Mouse (Mus musculus): ENCODE data around the gene Lmod3. TPM values are rescaled to one million over a fixed set of nuclear protein-coding genes. Genes with fewer than 3 reads are reported as not detected.

Gene Lmod3
- polyA plus RNA-seq, 1 experiment: not detected

GRCm38 (mm10) chr6:97224505-97224904 is 28.1 kb downstream of the Lmod3 start:
- TF ChIP-seq CTCF (IDR thresholded peaks at IDR 0.05; ENCODE audit: low read depth, low read length): no peak
- TF ChIP-seq POLR2A (IDR thresholded peaks at IDR 0.05; ENCODE audit: insufficient read depth, low read length): no peak
- no peak for TF ChIP-seq EP300 (IDR thresholded peaks at IDR 0.05; ENCODE audit: insufficient read depth, low read depth, low read length)
- no peaks in the 10 kb centered on the region for H3K36me3 ChIP-seq (ENCODE audit: control insufficient read depth, insufficient read depth, low read length, poor library complexity, severe bottlenecking)
- H3K9me3 ChIP-seq (replicated peaks; ENCODE audit: control insufficient read depth, insufficient read depth, low read length, poor library complexity, severe bottlenecking): no peaks in the 10 kb centered on the region

GRCm38 (mm10) chr6:97223566-97223965 is 29.0 kb downstream of the Lmod3 start:
- no peak for TF ChIP-seq EP300 (IDR thresholded peaks at IDR 0.05; ENCODE audit: insufficient read depth, low read depth, low read length)
- TF ChIP-seq POLR2A (IDR thresholded peaks at IDR 0.05; ENCODE audit: insufficient read depth, low read length): no peak
- TF ChIP-seq CTCF (IDR thresholded peaks at IDR 0.05; ENCODE audit: low read depth, low read length): no peak
- H3K9me3 ChIP-seq (replicated peaks; ENCODE audit: control insufficient read depth, insufficient read depth, low read length, poor library complexity, severe bottlenecking): no peaks in the 10 kb centered on the region
- no peak overlapping the region for H3K4me3 ChIP-seq (ENCODE audit: low read depth, low read length)
- H3K4me1 ChIP-seq (ENCODE audit: control insufficient read depth, insufficient read depth, low read length): no peaks in the 10 kb centered on the region
- H3K36me3 ChIP-seq (ENCODE audit: control insufficient read depth, insufficient read depth, low read length, poor library complexity, severe bottlenecking): no peaks in the 10 kb centered on the region
- H3K27ac ChIP-seq (ENCODE audit: insufficient read depth, low read length): no peak overlapping the region
- H3K9ac ChIP-seq (ENCODE audit: low read depth, poor library complexity, severe bottlenecking): no peak overlapping the region
- no peaks in the 10 kb centered on the region for H3K27me3 ChIP-seq (ENCODE audit: control insufficient read depth, insufficient read depth, low read length, poor library complexity, severe bottlenecking)

More at GRCm38 (mm10) chr6:97224505-97224904, 28.1 kb downstream of the Lmod3 start:
- Histone ChIP-seq H3K9ac (ENCODE audit: low read depth, poor library complexity, severe bottlenecking) (no peak overlapping the region), H3K27ac (ENCODE audit: insufficient read depth, low read length) (no peak overlapping the region), H3K27me3 (ENCODE audit: control insufficient read depth, insufficient read depth, low read length, poor library complexity, severe bottlenecking) (no peaks in the 10 kb centered on the region), H3K4me1 (ENCODE audit: control insufficient read depth, insufficient read depth, low read length) (no peaks in the 10 kb centered on the region), H3K4me3 (ENCODE audit: low read depth, low read length) (no peak overlapping the region)

GRCm38 (mm10) chr6:97222931-97223467 is 29.6 kb downstream of the Lmod3 start:
- Histone ChIP-seq H3K27me3 (ENCODE audit: control insufficient read depth, insufficient read depth, low read length, poor library complexity, severe bottlenecking) (no peaks in the 10 kb centered on the region), H3K27ac (ENCODE audit: insufficient read depth, low read length) (no peak overlapping the region)
- TF ChIP-seq CTCF (IDR thresholded peaks at IDR 0.05; ENCODE audit: low read depth, low read length): no peak

GRCm38 (mm10) chr6:97222321-97222720 is 30.2 kb downstream of the Lmod3 start:
- TF ChIP-seq CTCF (IDR thresholded peaks at IDR 0.05; ENCODE audit: low read depth, low read length): no peak
- TF ChIP-seq EP300 (IDR thresholded peaks at IDR 0.05; ENCODE audit: insufficient read depth, low read depth, low read length): no peak
- TF ChIP-seq POLR2A (IDR thresholded peaks at IDR 0.05; ENCODE audit: insufficient read depth, low read length): no peak
- no peaks in the 10 kb centered on the region for H3K36me3 ChIP-seq (ENCODE audit: control insufficient read depth, insufficient read depth, low read length, poor library complexity, severe bottlenecking)
- no peak overlapping the region for H3K4me3 ChIP-seq (ENCODE audit: low read depth, low read length)
- H3K27ac ChIP-seq (ENCODE audit: insufficient read depth, low read length): no peak overlapping the region
- H3K9me3 ChIP-seq (replicated peaks; ENCODE audit: control insufficient read depth, insufficient read depth, low read length, poor library complexity, severe bottlenecking): no peaks in the 10 kb centered on the region
- no peaks in the 10 kb centered on the region for H3K4me1 ChIP-seq (ENCODE audit: control insufficient read depth, insufficient read depth, low read length)
- H3K9ac ChIP-seq (ENCODE audit: low read depth, poor library complexity, severe bottlenecking): no peak overlapping the region
- H3K27me3 ChIP-seq (ENCODE audit: control insufficient read depth, insufficient read depth, low read length, poor library complexity, severe bottlenecking): no peaks in the 10 kb centered on the region

More at GRCm38 (mm10) chr6:97222931-97223467, 29.6 kb downstream of the Lmod3 start:
- no peaks in the 10 kb centered on the region for H3K36me3 ChIP-seq (ENCODE audit: control insufficient read depth, insufficient read depth, low read length, poor library complexity, severe bottlenecking)
- H3K9ac ChIP-seq (ENCODE audit: low read depth, poor library complexity, severe bottlenecking): no peak overlapping the region
- no peaks in the 10 kb centered on the region for H3K9me3 ChIP-seq (replicated peaks; ENCODE audit: control insufficient read depth, insufficient read depth, low read length, poor library complexity, severe bottlenecking)
- no peak overlapping the region for H3K4me3 ChIP-seq (ENCODE audit: low read depth, low read length)
- no peaks in the 10 kb centered on the region for H3K4me1 ChIP-seq (ENCODE audit: control insufficient read depth, insufficient read depth, low read length)

- Histone ChIP-seq H3K9me3 (replicated peaks; ENCODE audit: control insufficient read depth, insufficient read depth, low read length, poor library complexity, severe bottlenecking) (no peaks in the 10 kb centered on the region), H3K4me3 (ENCODE audit: low read depth, low read length) (no peak overlapping the region), H3K36me3 (ENCODE audit: control insufficient read depth, insufficient read depth, low read length, poor library complexity, severe bottlenecking) (no peaks in the 10 kb centered on the region), H3K9ac (ENCODE audit: low read depth, poor library complexity, severe bottlenecking) (no peak overlapping the region), H3K27ac (ENCODE audit: insufficient read depth, low read length) (no peak overlapping the region), H3K27me3 (ENCODE audit: control insufficient read depth, insufficient read depth, low read length, poor library complexity, severe bottlenecking) (no peaks in the 10 kb centered on the region), H3K4me1 (ENCODE audit: control insufficient read depth, insufficient read depth, low read length) (no peaks in the 10 kb centered on the region)
- TF ChIP-seq EP300 (IDR thresholded peaks at IDR 0.05; ENCODE audit: insufficient read depth, low read depth, low read length) (no peak), POLR2A (IDR thresholded peaks at IDR 0.05; ENCODE audit: insufficient read depth, low read length) (no peak), CTCF (IDR thresholded peaks at IDR 0.05; ENCODE audit: low read depth, low read length) (no peak)
Measured at GRCm38 (mm10) chr6:97221205-97222025, 31.1 kb downstream of the Lmod3 start.

GRCm38 (mm10) chr6:97220672-97221071 is 31.9 kb downstream of the Lmod3 start:
- no peak overlapping the region for H3K9ac ChIP-seq (ENCODE audit: low read depth, poor library complexity, severe bottlenecking)
- TF ChIP-seq CTCF (IDR thresholded peaks at IDR 0.05; ENCODE audit: low read depth, low read length) (no peak), POLR2A (IDR thresholded peaks at IDR 0.05; ENCODE audit: insufficient read depth, low read length) (no peak), EP300 (IDR thresholded peaks at IDR 0.05; ENCODE audit: insufficient read depth, low read depth, low read length) (no peak)
- no peaks in the 10 kb centered on the region for H3K4me1 ChIP-seq (ENCODE audit: control insufficient read depth, insufficient read depth, low read length)
- no peaks in the 10 kb centered on the region for H3K36me3 ChIP-seq (ENCODE audit: control insufficient read depth, insufficient read depth, low read length, poor library complexity, severe bottlenecking)
- H3K4me3 ChIP-seq (ENCODE audit: low read depth, low read length): no peak overlapping the region
- no peaks in the 10 kb centered on the region for H3K27me3 ChIP-seq (ENCODE audit: control insufficient read depth, insufficient read depth, low read length, poor library complexity, severe bottlenecking)
- no peaks in the 10 kb centered on the region for H3K9me3 ChIP-seq (replicated peaks; ENCODE audit: control insufficient read depth, insufficient read depth, low read length, poor library complexity, severe bottlenecking)
- H3K27ac ChIP-seq (ENCODE audit: insufficient read depth, low read length): no peak overlapping the region

Data from ES-Bruce4 (cell line).